ENCODE assay signal across 23 mouse cellular contexts in genomic region chr13:91890031-91890619, GRCm38 (mm10). TPM values are rescaled to one million over a fixed set of nuclear protein-coding genes. Genes with fewer than 3 reads are reported as not detected.
DNase-seq lines count a peak whose midpoint lies in the region; ATAC-seq lines count a peak whose summit lies in the region.
"Had no signal": no experiment of that assay in that cellular context is flagged by ENCODE, and none has a peak within 500 bp of the region (broad histone marks: within the 10 kb centered on the region; RNA-seq: fewer than 3 reads in every experiment).

No protein-coding gene starts in this region.

- no peak overlapping the region for H3K4me2 ChIP-seq in embryonic facial prominence, embryonic 14.5 days (ENCODE audit: low read depth, low read length)
- no peak overlapping the region for H3K4me2 ChIP-seq in hindbrain, embryonic 13.5 days
- H3K4me2 ChIP-seq in midbrain, embryonic 14.5 days (ENCODE audit: low read length), result no peak overlapping the region
- no peak overlapping the region for H3K4me2 ChIP-seq in midbrain, embryonic 16.5 days (ENCODE audit: low read length)
- no peak overlapping the region for H3K4me2 ChIP-seq in forebrain, embryonic 14.5 days (ENCODE audit: low read length)
- H3K4me2 ChIP-seq: embryonic facial prominence, embryonic 13.5 days had no signal

- no peak overlapping the region for H3K4me3 ChIP-seq in embryonic facial prominence, embryonic 14.5 days (ENCODE audit: low read depth, low read length)
- no peak overlapping the region for H3K4me3 ChIP-seq in embryonic facial prominence, embryonic 10.5 days
- no peak overlapping the region for H3K4me3 ChIP-seq in hindbrain, embryonic 13.5 days
- no peak overlapping the region for H3K4me3 ChIP-seq in hindbrain, embryonic 10.5 days
- no peak overlapping the region for H3K4me3 ChIP-seq in midbrain, embryonic 14.5 days (replicated peaks; ENCODE audit: low read depth, low read length)
- H3K4me3 ChIP-seq in midbrain, embryonic 16.5 days (ENCODE audit: low read depth, low read length), result no peak overlapping the region
- H3K4me3 ChIP-seq in forebrain, embryonic 14.5 days (ENCODE audit: low read depth, low read length), result no peak overlapping the region
- H3K4me3 ChIP-seq: embryonic facial prominence, embryonic 13.5 days; gastrocnemius, adult 2 months; heart, embryonic 10.5 days had no signal

- no peaks in the 10 kb centered on the region for H3K9me3 ChIP-seq in embryonic facial prominence, embryonic 14.5 days (ENCODE audit: control insufficient read depth, low read length)
- H3K9me3 ChIP-seq in embryonic facial prominence, embryonic 10.5 days, result no peaks in the 10 kb centered on the region
- no peaks in the 10 kb centered on the region for H3K9me3 ChIP-seq in hindbrain, embryonic 13.5 days
- H3K9me3 ChIP-seq in hindbrain, embryonic 10.5 days, result no peaks in the 10 kb centered on the region
- no peaks in the 10 kb centered on the region for H3K9me3 ChIP-seq in midbrain, embryonic 14.5 days (ENCODE audit: control insufficient read depth, low read length)
- H3K9me3 ChIP-seq in midbrain, embryonic 16.5 days (replicated peaks; ENCODE audit: control insufficient read depth, low read length, poor library complexity, severe bottlenecking), result no peaks in the 10 kb centered on the region
- no peaks in the 10 kb centered on the region for H3K9me3 ChIP-seq in forebrain, embryonic 14.5 days (replicated peaks; ENCODE audit: control insufficient read depth, low read length)
- H3K9me3 ChIP-seq: embryonic facial prominence, embryonic 13.5 days; heart, embryonic 10.5 days had no signal

- no peaks in the 10 kb centered on the region for H3K27me3 ChIP-seq in embryonic facial prominence, embryonic 14.5 days (replicated peaks; ENCODE audit: control insufficient read depth, insufficient read depth, low read length)
- H3K27me3 ChIP-seq in embryonic facial prominence, embryonic 10.5 days (replicated peaks; ENCODE audit: low read depth, poor library complexity, severe bottlenecking), result no peaks in the 10 kb centered on the region
- no peaks in the 10 kb centered on the region for H3K27me3 ChIP-seq in hindbrain, embryonic 13.5 days
- no peaks in the 10 kb centered on the region for H3K27me3 ChIP-seq in hindbrain, embryonic 10.5 days (ENCODE audit: insufficient read depth, poor library complexity, severe bottlenecking)
- H3K27me3 ChIP-seq in midbrain, embryonic 14.5 days (ENCODE audit: control insufficient read depth, insufficient read depth, low read length), result no peaks in the 10 kb centered on the region
- H3K27me3 ChIP-seq in midbrain, embryonic 16.5 days (ENCODE audit: control insufficient read depth, insufficient read depth, low read depth, low read length), result no peaks in the 10 kb centered on the region; the same call in 1 of the 2 replicates
- no peaks in the 10 kb centered on the region for H3K27me3 ChIP-seq in forebrain, embryonic 14.5 days (replicated peaks; ENCODE audit: control insufficient read depth, insufficient read depth, low read length)
- H3K27me3 ChIP-seq: embryonic facial prominence, embryonic 13.5 days had no signal

- no peaks in the 10 kb centered on the region for H3K4me1 ChIP-seq in embryonic facial prominence, embryonic 14.5 days (ENCODE audit: control insufficient read depth, insufficient read depth, low read length)
- H3K4me1 ChIP-seq in embryonic facial prominence, embryonic 10.5 days, result no peaks in the 10 kb centered on the region
- no peaks in the 10 kb centered on the region for H3K4me1 ChIP-seq in hindbrain, embryonic 13.5 days (replicated peaks)
- H3K4me1 ChIP-seq in hindbrain, embryonic 10.5 days (replicated peaks), result no peaks in the 10 kb centered on the region
- no peaks in the 10 kb centered on the region for H3K4me1 ChIP-seq in midbrain, embryonic 14.5 days (ENCODE audit: control insufficient read depth, insufficient read depth, low read length)
- H3K4me1 ChIP-seq in midbrain, embryonic 16.5 days (ENCODE audit: control insufficient read depth, insufficient read depth, low read length), result no peaks in the 10 kb centered on the region
- no peaks in the 10 kb centered on the region; the same call in 1 of the 2 replicates for H3K4me1 ChIP-seq in forebrain, embryonic 14.5 days (ENCODE audit: control insufficient read depth, insufficient read depth, low read length)
- H3K4me1 ChIP-seq: embryonic facial prominence, embryonic 13.5 days; heart, embryonic 10.5 days had no signal

- DNase-seq in embryonic facial prominence, embryonic 14.5 days (ENCODE audit: low spot score), result no peak
- DNase-seq in embryonic facial prominence, embryonic 10.5 days (ENCODE audit: low spot score), result no peak
- DNase-seq in hindbrain, embryonic 10.5 days (ENCODE audit: low spot score), result no peak
- DNase-seq in midbrain, embryonic 14.5 days, result no peak
- DNase-seq in forebrain, embryonic 14.5 days (ENCODE audit: low spot score), result peak; percentile 64
- DNase-seq in urinary bladder, adult 2 months (ENCODE audit: low spot score), result no peak
- DNase-seq: adrenal gland, postnatal 10 days; B cell, adult 2 months; cerebellum, adult 11-12 months; cerebellum, adult 9-10 months; cerebellum, postnatal 25 days; gastrocnemius, adult 2 months; gastrocnemius, postnatal 25 days; heart, postnatal 10 days; heart, postnatal 4 days; kidney, adult 8-10 months had no signal

- H3K27ac ChIP-seq in embryonic facial prominence, embryonic 14.5 days (replicated peaks; ENCODE audit: low read depth, low read length), result no peak overlapping the region
- no peak overlapping the region for H3K27ac ChIP-seq in embryonic facial prominence, embryonic 10.5 days (replicated peaks)
- H3K27ac ChIP-seq in hindbrain, embryonic 13.5 days, result no peak overlapping the region
- H3K27ac ChIP-seq in hindbrain, embryonic 10.5 days, result no peak overlapping the region
- no peak overlapping the region for H3K27ac ChIP-seq in midbrain, embryonic 14.5 days (replicated peaks; ENCODE audit: low read depth, low read length)
- no peak overlapping the region for H3K27ac ChIP-seq in midbrain, embryonic 16.5 days (ENCODE audit: low read length)
- no peak overlapping the region for H3K27ac ChIP-seq in forebrain, embryonic 14.5 days (ENCODE audit: low read depth, low read length)
- H3K27ac ChIP-seq: embryonic facial prominence, embryonic 13.5 days; gastrocnemius, adult 2 months; heart, embryonic 10.5 days had no signal

- WGBS in embryonic facial prominence, embryonic 14.5 days, result 88% methylated on average over 6 of the region's 6 CpGs
- 89% methylated on average over 6 of the region's 6 CpGs for WGBS in embryonic facial prominence, embryonic 10.5 days
- WGBS in hindbrain, embryonic 13.5 days, result 78% methylated on average over 6 of the region's 6 CpGs
- WGBS in hindbrain, embryonic 10.5 days, result 90% methylated on average over 6 of the region's 6 CpGs
- 84% methylated on average over 6 of the region's 6 CpGs for WGBS in midbrain, embryonic 14.5 days
- 81% methylated on average over 6 of the region's 6 CpGs for WGBS in midbrain, embryonic 16.5 days
- 40% methylated on average over 6 of the region's 6 CpGs for WGBS in forebrain, embryonic 14.5 days

- peak; percentile 30; the same call in 1 of the 2 replicates for ATAC-seq in embryonic facial prominence, embryonic 14.5 days (ENCODE audit: low read depth)
- 0 out of 2 replicates have a peak, but pooled peaks have one; percentile 36 for ATAC-seq in hindbrain, embryonic 13.5 days (ENCODE audit: low FRiP score)
- ATAC-seq in midbrain, embryonic 14.5 days (ENCODE audit: low FRiP score, low TSS enrichment), result peak; percentile 31; the same call in 1 of the 2 replicates
- no peak for ATAC-seq in midbrain, embryonic 16.5 days
- ATAC-seq in forebrain, embryonic 14.5 days, result peak; percentile 85
- ATAC-seq: inflammation-experienced regulatory T-cells, adult 6 months; intestine, postnatal 0 days had no signal

- H3K9ac ChIP-seq in embryonic facial prominence, embryonic 14.5 days (ENCODE audit: low read depth, low read length), result no peak overlapping the region
- H3K9ac ChIP-seq in hindbrain, embryonic 13.5 days, result no peak overlapping the region
- no peak overlapping the region for H3K9ac ChIP-seq in midbrain, embryonic 14.5 days (replicated peaks; ENCODE audit: low read length)
- H3K9ac ChIP-seq in midbrain, embryonic 16.5 days (ENCODE audit: low read depth, low read length), result no peak overlapping the region
- no peak overlapping the region for H3K9ac ChIP-seq in forebrain, embryonic 14.5 days (ENCODE audit: low read length)
- H3K9ac ChIP-seq: embryonic facial prominence, embryonic 13.5 days had no signal

- no peaks in the 10 kb centered on the region for H3K36me3 ChIP-seq in embryonic facial prominence, embryonic 14.5 days (ENCODE audit: control insufficient read depth, insufficient read depth, low read length)
- H3K36me3 ChIP-seq in embryonic facial prominence, embryonic 10.5 days (replicated peaks), result no peaks in the 10 kb centered on the region
- no peaks in the 10 kb centered on the region for H3K36me3 ChIP-seq in hindbrain, embryonic 13.5 days
- H3K36me3 ChIP-seq in hindbrain, embryonic 10.5 days, result no peaks in the 10 kb centered on the region
- H3K36me3 ChIP-seq in midbrain, embryonic 14.5 days (ENCODE audit: control insufficient read depth, insufficient read depth, low read length), result no peaks in the 10 kb centered on the region
- no peaks in the 10 kb centered on the region for H3K36me3 ChIP-seq in midbrain, embryonic 16.5 days (ENCODE audit: control insufficient read depth, insufficient read depth, low read length)
- H3K36me3 ChIP-seq in forebrain, embryonic 14.5 days (ENCODE audit: control insufficient read depth, insufficient read depth, low read length), result no peaks in the 10 kb centered on the region
- H3K36me3 ChIP-seq: embryonic facial prominence, embryonic 13.5 days; heart, embryonic 10.5 days had no signal

RNA-seq across cellular contexts. Expression of gene Ckmt2, which starts 13.4 kb away (rescaled TPM):
- polyA plus RNA-seq in embryonic facial prominence, embryonic 14.5 days (2014; fragmentation: Nextera tagmentation; extraction: Ambion mirVana), result 6.4 and 17.7 TPM in 2 replicates
- polyA plus RNA-seq in embryonic facial prominence, embryonic 10.5 days (2016; fragmentation: Nextera tagmentation; extraction: Ambion mirVana), result not detected in 2 replicates
- 0.10 and 0.13 TPM in 2 replicates for polyA plus RNA-seq in hindbrain, embryonic 13.5 days (2015; fragmentation: Nextera tagmentation; extraction: Ambion mirVana)
- not detected in 2 replicates for polyA plus RNA-seq in hindbrain, embryonic 10.5 days (2016; fragmentation: Nextera tagmentation; extraction: Ambion mirVana)
- polyA plus RNA-seq in midbrain, embryonic 14.5 days (2014; fragmentation: Nextera tagmentation; extraction: Ambion mirVana), result not detected in 2 replicates
- not detected in 2 replicates for polyA plus RNA-seq in midbrain, embryonic 16.5 days (2015; fragmentation: Nextera tagmentation; extraction: Ambion mirVana)
- not detected in 2 replicates for polyA plus RNA-seq in forebrain, embryonic 14.5 days (2014; fragmentation: Nextera tagmentation; extraction: Ambion mirVana)
- not detected in 2 replicates for polyA plus RNA-seq in urinary bladder, adult 2 months (2012; rRNA removed)
- polyA plus RNA-seq: cortical plate, adult 2 months; embryonic facial prominence, embryonic 13.5 days; inflammation-experienced regulatory T-cells, adult 6 months had no signal
